Mouse (Mus musculus) naive thymus-derived CD4-positive, alpha-beta T cell, adult 2 months (primary cell): ENCODE results near the gene Lpar2.

Experiments
- DNase-seq: peaks from one replicate; pipeline ENCODE4 v3.0.0-alpha.2; 2011; ENCODE audit warnings: low read depth

Lpar2 gene

DNA sequence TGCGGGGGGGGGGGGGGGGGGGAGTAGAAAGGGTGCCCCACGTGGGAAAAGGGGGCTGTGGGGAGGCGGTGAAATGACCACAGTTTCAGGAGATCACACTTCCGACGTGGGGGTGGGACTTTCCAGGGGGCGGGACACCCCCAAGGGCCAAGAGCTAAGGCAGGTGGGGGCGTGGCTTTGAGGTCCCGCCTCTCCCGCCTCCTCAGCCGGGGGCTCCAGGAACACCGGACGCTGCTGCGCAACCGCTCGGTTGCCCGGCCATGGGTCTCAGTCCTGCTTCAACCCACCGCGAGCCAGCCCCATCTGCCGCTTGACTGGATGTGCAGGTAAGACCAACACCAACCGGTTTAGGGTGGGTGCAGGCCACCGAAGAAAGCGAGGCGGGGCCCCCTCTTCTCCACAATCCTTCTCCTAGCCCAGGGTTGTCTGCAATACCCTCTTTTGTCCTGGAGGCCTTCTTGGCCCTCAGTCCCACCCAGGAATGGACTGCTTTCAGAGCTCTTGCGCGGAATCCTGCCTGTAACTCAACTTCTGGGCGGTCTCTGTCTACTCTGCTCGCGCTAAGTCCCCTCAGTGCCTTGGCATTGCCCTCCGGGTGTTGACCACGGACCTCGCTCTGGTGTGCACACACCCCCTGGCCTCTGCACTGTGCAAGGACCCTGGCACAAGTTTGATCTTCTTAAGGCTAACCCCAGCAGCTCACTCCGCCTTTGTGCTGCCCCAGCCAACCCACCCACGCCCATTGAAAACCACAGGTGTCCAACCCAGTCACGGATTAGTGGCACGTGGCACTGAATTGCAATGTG, at the start of gene Lpar2:
TSS of gene Lpar2 (plus strand) at position 44 of the 806 bp plus-strand sequence.
- DNase-seq: peak; percentile 76

DNA sequence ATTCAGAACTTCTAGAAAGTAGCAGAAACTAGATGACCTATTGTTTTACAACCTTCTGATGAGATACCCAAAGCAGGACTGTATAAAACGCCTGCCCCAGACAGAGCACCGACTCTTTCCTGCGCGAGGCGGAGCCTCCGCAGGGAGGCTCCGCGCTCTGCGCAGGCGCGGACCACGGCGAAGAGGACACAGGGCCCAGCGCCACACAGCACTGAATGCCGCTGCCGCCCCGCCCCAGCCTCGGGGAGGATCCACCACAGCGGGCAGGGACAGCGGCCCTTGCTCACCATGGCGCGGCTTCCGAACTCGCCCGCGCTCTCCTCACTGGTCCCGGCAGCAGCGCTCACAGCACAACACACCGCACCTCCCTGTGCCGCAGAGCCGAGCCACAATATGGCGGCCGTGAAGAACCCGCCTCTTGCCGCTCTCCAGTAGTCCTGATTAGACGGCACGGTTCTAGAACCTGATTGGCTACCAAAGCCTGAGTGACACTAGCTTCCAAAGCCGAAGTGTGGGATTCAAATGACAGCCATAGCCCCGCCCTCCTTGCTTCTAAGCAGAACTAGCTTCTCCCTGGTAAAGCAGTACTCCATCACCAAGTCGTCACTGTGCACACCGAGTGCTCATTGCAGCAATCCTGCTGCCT, 47.6 kb upstream of the Lpar2 start, which contains the start of gene Gm20422:
TSS of gene Gm20422 (minus strand) at position 384 of the 646 bp plus-strand sequence.
- DNase-seq: peak; percentile 97

DNA sequence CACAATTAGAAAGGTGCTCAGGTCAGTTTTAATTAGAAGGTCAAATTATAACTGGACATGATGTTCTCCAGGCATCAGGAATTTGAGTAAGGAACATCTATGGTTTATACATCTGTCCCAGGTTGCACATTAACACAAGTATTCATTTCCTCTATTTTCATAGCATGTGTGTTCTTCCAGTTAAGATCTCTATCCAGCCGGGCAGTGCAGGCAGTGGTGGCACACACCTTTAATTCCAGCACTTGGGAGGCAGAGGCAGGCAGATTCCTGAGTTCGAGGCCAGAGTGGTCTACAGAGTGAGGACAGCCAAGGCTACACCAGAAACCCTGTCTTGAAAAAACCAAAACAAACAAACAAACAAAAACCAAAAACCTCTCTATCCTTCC, 47.1 kb upstream of the Lpar2 start:
- DNase-seq: no peak

DNA sequence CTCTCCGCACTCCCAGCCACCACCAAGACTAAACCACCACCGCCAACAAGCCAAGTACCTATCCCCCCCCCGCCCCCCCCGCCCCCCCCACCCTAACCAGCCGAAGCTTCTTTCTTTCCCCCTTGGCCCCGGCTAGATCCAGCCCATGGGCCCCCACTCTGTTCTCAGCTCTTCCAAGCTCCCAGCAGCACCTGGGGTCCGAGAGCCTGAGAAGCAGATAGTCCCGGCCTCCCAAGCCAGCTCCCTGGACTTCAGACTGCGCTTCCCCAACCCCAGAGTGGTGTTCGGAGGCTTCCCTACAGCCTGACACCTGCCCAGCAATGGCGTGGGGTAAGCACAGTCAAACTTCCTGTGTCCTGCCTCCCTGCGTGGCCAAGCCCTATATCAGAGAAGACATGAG, 45.1 kb upstream of the Lpar2 start:
- no peak for DNase-seq

DNA sequence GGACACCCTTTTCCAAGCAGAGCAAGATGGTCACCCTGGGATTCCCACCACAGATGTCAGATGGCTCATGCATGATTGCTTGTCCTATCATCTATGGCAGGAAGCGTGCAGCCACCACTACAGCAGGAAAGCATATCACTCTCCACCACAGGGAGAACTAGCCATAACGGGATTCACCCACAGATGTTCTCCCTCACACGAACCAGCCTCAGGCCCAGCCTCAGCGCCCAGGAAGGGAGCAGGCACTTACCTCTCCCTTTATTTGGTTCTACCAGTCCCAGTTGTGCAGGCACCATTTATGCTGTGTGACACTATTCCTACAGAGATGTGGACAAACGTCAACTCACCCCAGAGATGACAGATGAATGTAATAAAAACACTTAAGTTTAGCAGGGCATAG, 33.1 kb upstream of the Lpar2 start:
- no peak for DNase-seq

DNA sequence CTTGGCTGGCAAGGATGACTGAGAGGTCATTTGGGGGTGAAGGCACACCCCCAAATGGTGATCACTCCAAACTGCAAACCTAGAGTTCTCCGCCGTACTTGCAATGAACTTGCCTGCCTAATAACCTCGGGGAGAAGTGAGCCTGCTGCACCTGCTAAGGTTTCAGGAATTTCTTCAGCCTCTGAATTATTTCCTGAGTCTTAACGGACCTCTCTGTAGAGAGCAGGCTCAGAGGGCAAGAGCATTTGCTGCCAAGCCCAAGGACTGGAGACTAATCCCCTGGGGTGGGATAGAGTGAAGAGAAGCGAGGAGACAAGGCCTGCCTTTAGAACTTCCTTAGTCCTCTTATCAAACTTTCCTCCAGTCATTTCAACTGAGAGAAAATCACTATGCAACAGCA, 32.5 kb upstream of the Lpar2 start:
- DNase-seq: no peak

DNA sequence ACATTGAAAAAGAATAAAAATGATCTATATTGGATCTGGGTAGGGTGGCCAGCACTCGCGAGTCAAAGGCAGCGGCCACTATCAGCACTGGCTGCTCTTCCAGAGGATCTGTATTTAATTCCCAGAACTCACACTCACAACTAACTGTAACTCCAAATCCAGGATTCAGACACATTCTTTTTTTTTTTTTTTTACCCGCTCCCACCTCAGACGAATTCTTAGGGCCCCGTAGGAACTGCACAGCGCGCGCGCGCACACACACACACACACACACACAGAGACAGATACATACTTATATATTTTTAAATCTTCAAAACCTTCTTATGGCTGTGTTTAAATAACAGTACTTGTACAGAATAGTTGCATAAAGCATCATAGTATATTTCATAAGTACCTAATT, 31.9 kb upstream of the Lpar2 start:
- DNase-seq: no peak

DNA sequence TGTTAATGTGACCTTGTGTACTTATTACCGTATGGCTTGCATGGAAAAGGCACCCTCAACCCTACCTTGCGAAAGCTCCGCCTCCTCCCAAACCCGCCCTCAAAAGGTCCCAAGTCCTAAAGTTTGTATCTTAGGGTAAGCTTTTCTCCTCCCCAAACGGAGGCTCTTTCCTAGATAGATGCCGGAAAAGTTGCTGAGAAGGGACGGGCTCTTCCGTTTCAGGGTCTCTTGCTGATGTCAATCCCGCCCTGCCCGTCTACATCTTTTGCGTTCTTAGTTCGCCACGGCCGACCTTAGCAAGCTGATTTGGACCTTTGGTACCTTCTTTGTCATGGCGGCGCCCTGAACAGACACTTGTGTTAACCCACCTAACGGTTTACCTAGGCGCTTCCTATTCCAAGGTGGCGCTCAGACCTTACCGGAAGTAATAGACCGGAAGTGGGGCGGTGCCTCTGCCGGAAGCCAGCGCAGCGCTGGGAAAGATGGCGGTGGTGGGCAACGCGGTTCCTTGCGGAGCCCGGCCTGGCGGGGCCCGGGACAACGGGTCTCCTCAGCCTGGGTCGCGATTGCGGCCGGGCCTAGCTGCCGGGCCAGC, 31.4 kb upstream of the Lpar2 start, which contains the start of the genes Atp13a1 and Zfp866:
TSS of gene Atp13a1 (plus strand) at position 391 of the 595 bp plus-strand sequence.
TSS of gene Zfp866 (minus strand) at position 406 of the 595 bp plus-strand sequence.
- DNase-seq: peak; percentile 93

DNA sequence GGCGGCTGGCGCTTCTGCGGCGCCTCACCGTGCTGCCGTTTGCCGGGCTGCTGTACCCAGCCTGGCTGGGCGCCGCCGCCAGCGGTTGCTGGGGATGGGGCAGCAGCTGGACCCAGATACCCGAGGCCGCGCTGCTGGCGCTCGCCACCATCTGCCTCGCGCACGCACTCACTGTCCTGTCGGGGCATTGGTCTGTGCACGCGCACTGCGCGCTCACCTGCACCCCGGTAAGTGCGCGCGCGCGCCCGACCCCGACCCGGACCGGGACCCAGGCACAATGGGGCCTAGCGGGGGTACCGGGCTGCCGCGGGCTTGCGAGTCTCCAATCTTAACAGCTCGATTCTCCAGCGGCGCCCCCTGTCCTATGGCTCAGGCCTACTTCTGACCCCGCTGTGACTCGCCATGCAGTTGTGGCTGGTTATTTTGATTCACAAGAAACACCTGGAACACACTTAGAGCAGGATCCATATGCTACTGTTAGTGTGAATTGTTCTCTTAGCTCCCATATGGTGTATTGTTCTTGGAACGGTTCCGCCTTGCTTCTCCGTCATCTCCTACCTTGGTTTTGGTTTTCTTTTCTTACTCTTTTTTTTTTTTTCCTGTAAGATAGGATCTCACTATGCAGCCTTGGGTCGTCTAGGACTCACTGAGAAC, 30.7 kb upstream of the Lpar2 start:
- DNase-seq: peak; percentile 56

DNA sequence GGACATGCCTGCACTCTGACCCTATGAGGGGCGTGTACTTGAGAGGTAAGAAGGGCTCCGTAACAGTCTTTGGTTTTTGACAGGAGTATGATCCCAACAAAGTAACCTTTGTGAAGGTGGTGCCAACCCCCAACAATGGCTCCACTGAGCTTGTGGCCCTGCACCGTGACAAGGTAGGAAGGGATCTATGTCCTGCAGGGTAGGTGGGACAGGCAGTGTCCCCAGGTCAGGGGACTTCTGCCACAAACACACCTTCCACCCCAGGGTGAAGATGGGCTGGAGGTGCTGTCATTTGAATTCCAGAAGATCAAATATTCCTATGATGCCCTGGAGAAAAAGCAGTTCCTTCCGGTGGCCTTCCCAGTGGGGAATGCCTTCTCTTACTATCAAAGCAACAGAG, 28.6 kb upstream of the Lpar2 start:
- no peak for DNase-seq

DNA sequence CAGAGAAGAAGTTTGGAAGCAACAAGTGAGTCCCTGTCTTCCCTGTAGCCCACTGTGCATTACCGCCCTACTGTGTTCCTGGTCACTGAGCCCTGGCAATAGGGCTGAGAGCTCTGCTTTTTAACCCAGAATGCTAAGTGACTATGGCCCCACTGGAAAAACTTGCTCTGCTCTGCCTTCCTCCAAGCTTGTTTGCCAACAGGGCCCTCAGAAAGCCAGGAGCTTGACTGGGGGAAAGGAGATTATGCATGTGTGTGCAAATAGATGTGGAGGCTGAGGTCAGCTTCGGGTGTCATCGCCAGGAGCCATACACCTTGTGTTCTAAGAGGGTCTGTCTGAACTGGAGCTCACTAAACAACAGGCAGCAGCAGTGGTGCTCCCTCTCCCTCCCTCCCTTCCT, 28.1 kb upstream of the Lpar2 start:
- no peak for DNase-seq

DNA sequence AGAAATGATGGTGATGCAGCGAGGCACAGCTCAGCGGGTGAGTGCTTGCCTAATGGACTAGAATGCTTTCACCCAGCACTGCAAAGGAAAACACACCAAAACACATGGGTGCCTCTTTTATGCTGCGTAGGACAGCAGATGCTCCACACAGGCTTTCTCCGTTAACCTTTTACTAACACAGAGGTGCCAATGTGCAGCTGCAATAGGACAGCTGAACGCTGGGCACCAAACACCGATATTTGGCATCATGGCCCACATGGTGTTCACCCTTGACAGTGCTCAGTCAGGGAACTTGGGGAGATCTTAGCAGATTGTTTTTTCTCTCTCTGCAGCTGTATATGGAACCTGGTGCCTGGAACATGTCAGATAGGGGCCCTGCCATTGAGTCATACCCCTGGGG, 27.3 kb upstream of the Lpar2 start:
- DNase-seq: no peak

DNA sequence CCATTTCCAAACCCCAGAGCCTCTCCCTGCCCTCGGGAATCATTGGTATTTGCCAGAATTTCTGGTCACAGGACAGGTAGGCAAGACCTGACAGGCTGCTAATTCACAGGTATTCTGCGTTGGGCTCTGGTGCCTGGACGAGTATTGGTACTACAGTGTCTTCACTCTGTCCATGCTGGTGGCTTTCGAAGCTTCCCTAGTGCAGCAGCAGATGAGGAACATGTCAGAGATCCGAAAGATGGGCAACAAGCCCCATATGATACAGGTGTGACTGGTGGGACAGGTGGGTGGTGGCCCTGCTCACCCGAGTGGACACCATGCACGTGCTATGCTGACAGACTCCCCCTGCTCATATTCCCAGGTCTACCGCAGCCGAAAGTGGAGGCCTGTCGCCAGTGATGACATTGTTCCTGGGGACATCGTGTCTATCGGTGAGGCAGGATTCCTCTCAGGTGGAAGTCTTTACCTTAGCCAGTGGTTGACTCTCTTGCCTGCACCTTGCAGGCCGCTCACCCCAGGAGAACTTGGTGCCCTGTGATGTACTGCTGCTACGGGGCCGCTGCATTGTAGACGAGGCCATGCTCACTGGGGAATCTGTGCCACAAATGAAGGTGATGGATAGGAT, 25.4 kb upstream of the Lpar2 start:
- no peak for DNase-seq

DNA sequence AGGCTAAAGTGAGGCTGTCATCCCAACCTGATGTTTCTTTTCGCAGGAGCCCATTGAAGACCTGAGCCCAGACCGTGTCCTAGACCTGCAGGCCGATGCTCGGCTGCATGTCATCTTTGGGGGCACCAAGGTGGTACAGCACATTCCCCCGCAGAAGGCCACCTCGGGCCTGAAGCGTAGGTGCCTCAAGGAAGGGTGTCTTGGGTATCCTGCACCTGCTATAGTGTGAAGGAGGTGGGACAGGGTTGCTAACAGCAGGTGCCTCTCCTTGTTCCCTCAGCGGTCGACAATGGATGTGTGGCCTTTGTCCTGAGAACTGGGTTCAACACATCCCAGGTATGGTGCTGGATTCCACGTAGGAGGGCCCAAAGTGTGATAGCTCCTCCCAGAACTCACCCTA, 24.6 kb upstream of the Lpar2 start:
- DNase-seq: no peak

DNA sequence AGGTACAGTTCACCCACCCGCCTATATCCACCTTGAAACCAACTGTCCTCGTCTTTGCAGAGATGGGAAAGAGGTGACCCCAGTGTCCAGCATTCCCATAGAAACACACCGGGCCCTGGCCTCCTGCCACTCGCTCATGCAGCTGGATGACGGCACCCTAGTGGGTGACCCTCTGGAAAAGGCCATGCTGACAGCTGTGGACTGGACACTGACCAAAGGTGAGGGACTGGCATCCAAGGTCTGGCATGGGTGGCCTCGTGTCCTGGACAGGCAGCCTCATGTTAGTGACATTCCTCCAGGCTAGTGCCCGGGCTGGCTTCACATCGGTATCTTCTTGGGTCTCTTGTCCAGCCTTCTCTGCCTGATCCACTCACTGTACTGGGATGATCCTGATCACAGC, 23.0 kb upstream of the Lpar2 start:
- DNase-seq: no peak

DNA sequence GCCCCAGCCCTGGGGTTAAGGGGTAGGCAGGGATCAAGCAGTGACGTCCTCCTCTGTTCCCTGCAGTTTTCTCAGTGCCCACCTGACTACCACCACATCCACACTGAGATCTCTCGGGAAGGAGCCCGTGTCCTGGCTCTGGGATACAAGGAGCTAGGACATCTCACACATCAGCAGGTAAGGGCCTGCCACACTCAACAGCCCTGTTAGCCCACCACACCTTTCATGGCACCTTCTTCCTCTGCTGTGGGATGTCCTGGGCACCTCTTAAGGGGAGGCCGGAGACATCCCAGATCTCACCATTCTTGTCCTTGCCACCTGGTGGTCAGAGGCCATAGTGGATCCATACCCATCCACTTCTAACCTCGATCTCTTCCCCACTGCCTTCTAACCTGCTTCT, 22.3 kb upstream of the Lpar2 start:
- no peak for DNase-seq

DNA sequence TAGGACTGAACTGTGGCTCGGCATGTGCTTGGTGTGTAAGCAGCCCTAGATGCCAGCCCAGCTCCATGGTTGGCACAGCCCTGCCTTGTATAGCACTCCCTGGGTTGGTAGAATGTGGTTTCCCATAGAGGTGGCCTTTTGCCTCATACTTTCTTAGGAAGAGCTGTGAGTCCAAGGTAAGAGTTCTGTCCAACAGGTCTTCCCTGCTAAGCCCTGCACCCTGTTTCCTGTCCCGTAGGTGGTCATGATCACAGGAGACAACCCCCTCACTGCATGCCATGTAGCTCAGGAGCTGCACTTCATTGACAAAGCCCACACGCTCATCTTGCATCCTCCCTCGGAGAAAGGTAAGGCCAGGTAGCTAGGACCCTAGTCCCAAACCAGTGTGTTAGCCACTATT, 20.4 kb upstream of the Lpar2 start:
- DNase-seq: no peak

DNA sequence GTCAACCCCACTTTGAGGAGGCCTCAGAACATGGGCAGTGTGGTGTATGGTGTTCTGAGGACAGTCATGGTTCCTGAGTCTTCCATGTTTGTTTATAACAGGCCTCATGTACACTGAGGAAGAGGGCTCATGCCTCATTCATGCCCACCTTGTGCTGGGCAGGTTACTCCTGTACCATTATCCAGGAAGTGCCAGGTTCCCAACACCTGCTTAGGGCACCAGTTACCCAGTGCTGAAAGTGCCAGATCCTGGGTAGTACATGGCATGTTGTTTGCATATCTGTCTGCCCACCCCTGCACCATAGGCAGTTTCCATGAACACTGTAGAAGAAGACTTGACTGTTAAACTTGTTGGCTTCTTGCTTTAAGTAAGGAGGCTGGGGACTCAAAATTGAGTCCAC, 20.0 kb upstream of the Lpar2 start:
- no peak for DNase-seq

DNA sequence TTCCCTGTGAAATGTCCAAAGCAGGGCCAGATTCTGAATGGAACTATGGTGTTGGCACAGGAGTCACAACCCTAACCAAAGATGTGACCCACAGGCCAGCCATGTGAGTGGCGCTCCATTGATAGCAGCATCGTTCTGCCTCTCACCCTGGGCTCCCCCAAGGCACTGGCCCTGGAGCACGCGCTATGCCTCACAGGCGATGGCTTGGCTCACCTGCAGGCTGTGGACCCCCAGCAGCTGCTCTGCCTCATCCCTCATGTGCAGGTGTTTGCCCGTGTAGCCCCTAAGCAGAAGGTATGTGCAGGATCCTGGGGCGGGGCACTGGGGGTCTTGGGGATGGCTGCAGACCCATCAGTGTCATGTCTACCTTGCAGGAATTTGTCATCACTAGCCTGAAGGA, 18.9 kb upstream of the Lpar2 start:
- no peak for DNase-seq

DNA sequence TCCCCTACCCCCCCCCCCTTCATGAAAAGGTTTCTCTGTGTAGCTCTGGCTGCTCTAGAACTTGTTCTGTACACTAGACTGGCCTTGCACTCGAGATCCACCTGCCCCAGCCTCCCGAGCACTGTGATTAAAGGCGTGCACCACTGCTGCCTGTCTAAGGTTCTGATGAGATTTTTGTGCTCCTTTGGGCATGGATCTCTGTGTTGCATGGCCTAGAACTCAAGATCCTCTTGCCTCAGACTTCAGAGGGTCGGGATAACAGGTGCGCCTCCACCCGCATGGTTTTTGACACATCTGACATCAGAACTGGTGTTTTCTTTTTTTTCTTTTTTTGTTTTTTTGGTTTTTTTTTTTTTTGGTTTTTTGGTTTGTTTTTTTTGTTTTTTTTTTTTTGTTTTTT, 17.7 kb upstream of the Lpar2 start:
- DNase-seq: no peak

DNA sequence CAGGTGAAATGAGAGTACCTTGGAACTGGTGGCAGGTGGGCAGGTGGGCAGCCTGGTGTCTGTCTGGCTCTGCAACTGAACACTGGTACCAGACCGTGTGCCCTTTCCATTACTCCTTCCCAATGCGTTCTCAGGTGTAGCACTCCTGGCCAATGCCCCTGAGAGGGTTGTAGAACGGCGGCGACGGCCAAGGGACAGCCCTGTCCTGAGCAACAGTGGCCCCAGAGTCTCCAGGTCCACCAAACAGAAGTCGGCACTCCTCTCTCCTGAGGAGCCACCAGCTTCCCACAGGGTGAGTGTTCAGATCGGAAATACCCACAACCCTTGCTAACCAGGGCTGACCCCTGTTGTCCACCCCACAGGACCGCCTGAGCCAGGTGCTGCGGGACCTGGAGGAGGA, 17.1 kb upstream of the Lpar2 start:
- no peak for DNase-seq

DNA sequence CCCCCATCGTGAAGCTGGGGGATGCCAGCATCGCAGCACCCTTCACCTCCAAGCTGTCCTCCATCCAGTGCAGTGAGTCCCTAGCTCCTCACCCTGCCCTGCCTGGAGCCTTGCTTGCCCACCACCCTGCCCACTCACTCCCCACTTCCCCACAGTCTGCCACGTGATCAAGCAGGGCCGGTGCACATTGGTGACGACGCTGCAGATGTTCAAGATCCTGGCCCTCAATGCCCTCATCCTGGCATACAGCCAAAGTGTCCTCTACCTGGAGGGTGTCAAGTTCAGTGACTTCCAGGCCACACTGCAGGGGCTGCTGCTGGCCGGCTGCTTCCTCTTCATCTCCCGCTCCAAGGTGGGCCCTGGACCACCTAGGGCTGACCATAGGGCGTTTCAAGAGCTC, 16.7 kb upstream of the Lpar2 start:
- DNase-seq: no peak
